Mouse (Mus musculus): ENCODE measurements around the gene Pirb.
"Not testable (repeated sequence)": the region's sequence is repeated elsewhere in the genome, so short reads cannot be mapped to it uniquely, and the experiment has no call there.

Gene Pirb

GRCm38 (mm10) chr7:3720268-3720667, at the start of gene Pirb:
Gene Pirb (minus strand): TSS chr7:3720391.
- not testable (repeated sequence) for DNase-seq (ENCODE audit: low spot score)

GRCm38 (mm10) chr7:3732675-3733074, 12.5 kb upstream of the Pirb start:
- DNase-seq (ENCODE audit: low spot score) = not testable (repeated sequence)

DNA sequence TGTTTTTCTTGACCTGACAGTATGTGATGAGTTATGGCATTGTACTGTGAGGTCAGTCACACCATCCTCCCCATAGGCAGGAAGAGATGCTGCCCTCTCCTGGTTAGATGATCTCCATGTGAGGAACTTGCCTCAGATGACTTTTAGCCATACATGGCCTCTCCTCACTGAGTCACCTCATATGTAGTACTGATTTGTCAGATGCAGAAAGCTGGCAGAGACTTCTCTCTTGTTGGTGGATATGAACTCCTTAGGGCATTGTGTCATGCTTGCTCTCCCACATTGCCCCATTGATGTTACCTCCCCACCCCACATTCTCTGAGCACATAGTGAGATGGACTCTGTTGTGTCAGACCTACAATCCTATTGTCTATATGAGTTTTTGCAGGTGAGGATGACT, 5.3 kb upstream of the Pirb start:
- not testable (repeated sequence) for DNase-seq (ENCODE audit: low spot score)

GRCm38 (mm10) chr7:3715249-3715648, 4.9 kb downstream of the Pirb start:
- DNase-seq (ENCODE audit: low spot score) = no peak

- no peak for DNase-seq (ENCODE audit: low spot score)
Measured at GRCm38 (mm10) chr7:3712264-3712942, 7.8 kb downstream of the Pirb start.

- DNase-seq (ENCODE audit: low spot score) = no peak
Measured at GRCm38 (mm10) chr7:3709000-3709399, 11.2 kb downstream of the Pirb start.

GRCm38 (mm10) chr7:3708447-3708980, 11.7 kb downstream of the Pirb start:
- DNase-seq (ENCODE audit: low spot score) = not testable (repeated sequence)

DNA sequence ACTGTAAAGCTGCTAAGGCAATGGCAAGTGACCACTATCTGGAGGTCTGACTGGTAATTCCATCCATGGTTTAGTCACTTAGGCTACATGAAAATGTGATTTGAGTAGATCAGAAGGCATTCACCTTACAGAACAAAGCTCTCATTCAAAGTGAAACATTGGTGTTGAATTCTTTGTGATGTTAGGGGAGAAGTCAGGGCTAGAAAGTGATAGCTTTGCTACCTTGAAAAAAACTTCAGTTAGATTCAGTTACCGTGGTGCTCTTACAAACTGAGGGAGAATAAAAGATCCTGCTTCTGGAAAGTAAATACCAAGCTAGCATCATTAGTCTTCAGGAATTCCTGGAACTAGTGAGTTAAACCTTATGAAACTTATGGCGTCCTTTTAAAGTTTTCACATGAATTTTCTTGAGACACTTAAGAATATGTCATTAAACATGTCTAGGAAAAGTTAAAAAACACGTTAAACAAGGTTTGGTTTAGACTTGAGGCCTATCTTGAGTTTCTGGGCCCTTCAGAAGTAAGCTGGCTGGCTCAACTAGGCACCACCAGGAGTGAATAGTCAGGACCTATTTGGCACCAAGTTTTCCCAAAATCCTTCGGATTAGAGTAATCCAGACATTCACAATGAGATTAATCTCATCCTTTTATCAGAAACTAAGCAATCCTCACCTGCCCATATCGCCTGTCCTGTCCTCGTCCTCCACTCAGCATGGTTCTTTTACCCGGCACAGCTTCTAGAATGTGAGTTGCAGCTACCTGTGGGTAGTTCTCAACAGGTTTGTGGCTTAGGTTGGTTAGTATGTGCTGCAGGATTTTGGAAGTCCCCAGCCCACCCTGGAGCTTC, 12.4 kb downstream of the Pirb start:
- DNase-seq (ENCODE audit: low spot score) = no peak

GRCm38 (mm10) chr7:3707027-3707426, 13.2 kb downstream of the Pirb start:
- no peak for DNase-seq (ENCODE audit: low spot score)

- DNase-seq (ENCODE audit: low spot score) = no peak
Measured at GRCm38 (mm10) chr7:3706343-3706934, 13.8 kb downstream of the Pirb start.

DNA sequence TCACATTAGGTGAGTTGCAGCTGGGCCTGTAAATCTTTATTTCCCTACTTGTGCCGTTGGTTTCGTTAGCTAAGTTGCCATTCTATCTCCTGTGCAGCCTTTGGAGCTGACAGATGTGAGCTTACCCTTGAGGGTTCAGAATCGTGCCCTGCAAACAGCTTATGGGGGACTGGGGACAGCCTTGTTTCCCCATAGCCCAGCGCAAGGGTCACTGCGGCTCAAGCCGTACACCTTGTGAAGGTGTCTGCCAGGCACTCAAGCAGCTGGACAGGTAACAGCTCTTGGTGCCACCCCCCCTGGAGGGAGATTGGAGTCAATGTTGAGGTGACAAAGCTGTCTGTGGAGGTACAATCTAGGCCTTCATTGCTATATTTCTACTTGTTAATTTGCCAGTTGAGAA, 14.3 kb downstream of the Pirb start:
- no peak for DNase-seq (ENCODE audit: low spot score)

DNA sequence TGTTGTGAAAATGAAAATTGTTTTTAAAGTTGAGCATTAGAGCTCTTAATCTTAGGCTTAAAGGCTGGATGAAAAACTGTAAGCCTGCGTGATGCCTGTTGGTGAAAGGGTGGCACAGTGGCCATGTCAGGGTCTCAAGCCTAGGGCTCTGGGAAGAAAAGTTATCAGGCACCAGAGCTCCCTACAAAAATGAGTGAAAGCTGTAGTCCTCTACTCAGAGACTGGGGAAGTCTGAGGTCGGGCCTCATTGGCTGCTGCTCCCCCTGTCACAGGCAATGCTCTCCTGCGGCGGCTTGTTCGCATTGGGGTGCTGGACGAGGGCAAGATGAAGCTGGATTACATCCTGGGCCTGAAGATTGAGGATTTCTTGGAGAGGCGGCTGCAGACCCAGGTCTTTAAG, 14.7 kb downstream of the Pirb start:
- DNase-seq (ENCODE audit: low spot score) = not testable (repeated sequence)

DNA sequence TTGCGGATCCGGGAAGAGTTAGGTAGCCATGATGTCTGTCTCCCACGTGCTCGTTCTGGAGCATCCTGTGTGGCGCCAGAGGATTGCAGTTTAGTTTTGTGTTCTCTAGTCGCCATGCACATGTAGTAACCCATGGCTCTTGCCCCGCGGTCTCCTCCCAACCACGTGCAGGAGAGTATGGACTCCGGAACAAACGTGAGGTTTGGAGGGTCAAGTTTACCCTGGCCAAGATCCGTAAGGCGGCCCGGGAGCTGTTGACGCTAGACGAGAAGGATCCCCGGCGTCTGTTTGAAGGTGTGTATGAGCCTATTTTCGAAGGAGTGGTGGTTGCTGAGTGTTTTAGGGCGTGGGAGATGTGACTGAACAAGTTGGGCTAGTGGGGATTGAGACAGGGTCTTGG, 15.7 kb downstream of the Pirb start:
- DNase-seq (ENCODE audit: low spot score) = no peak

DNA sequence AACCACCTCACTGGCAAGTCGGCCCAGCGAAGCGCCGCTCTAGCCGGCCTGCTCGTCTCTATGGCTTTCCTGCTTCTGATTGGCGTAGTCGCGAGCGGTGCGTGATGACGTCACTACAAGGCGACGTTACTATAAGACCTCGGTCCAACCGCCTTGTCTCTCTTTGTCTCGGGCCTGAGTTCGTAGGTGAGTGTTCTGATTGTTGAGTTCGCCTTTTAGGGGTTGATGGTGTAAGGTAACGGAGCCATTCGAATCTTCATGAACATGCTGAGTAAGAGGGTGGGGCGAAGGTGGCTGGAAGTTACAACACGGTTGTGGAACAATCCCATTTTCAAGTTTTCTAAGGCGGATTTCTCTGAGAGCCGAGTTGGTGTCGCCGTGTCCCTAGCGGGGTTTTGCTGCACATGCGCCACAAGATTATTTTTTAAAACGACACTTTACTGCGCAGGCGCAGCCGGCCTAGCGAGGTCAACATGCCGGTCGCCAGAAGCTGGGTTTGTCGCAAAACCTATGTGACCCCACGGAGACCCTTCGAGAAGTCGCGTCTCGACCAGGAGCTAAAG, 16.2 kb downstream of the Pirb start, which contains the start of gene Rps9:
TSS of gene Rps9 (plus strand) at position 115 of the 563 bp plus-strand sequence.
- peak; percentile 91 for DNase-seq (ENCODE audit: low spot score)

DNA sequence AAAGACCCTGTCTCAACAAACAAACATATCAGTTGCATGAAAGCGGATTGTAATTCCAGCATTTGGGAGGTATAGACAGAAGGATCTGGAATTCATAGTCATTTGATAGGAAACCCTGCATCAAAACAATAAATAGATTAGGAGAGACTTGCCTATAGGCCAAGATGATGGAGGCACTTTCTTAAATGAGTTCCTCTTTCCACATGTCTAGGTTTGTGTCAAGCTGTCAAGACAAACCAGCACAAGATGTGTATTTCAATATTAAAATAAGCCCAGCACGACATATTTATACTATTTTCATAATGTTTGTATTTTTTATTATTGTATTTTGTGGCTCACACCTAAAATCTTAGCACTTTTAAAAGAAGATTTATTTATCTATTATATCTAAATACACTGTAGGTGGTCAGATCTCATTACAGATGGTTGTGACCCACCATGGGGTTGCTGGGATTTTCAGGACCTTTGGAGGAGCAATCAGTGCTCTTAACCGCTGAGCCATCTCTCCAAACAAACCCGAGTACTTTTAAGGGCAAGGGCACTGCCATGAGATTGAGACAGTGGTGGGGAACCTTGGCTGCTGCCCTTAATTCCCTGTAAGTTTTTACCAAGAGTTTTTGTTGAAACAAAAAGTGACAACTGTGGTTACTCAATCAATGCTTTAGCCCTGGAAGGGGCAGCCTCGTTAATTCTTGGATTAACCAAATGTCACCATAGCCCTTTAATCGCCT, 16.9 kb downstream of the Pirb start:
- DNase-seq (ENCODE audit: low spot score) = no peak

GRCm38 (mm10) chr7:3698471-3698870, 21.7 kb downstream of the Pirb start:
- DNase-seq (ENCODE audit: low spot score) = no peak

DNA sequence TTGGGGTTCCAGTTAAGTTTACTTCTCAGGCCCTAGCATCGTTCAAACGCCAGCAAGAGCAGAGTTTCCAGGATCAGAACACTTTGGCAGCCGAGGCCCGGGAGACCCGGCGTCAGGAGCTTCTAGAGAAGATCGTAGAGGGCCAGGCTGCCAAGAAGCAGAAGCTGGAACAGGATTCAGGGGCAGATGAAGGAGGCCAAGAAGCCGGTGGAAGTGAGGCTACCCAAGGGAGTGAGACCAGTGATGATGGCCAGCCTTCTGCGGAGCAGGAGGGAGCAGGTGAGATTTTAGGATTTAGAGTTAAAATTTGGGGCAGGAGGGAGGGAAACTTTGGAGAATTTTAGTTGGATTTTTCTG, 25.3 kb downstream of the Pirb start:
- DNase-seq (ENCODE audit: low spot score) = not testable (repeated sequence)

DNA sequence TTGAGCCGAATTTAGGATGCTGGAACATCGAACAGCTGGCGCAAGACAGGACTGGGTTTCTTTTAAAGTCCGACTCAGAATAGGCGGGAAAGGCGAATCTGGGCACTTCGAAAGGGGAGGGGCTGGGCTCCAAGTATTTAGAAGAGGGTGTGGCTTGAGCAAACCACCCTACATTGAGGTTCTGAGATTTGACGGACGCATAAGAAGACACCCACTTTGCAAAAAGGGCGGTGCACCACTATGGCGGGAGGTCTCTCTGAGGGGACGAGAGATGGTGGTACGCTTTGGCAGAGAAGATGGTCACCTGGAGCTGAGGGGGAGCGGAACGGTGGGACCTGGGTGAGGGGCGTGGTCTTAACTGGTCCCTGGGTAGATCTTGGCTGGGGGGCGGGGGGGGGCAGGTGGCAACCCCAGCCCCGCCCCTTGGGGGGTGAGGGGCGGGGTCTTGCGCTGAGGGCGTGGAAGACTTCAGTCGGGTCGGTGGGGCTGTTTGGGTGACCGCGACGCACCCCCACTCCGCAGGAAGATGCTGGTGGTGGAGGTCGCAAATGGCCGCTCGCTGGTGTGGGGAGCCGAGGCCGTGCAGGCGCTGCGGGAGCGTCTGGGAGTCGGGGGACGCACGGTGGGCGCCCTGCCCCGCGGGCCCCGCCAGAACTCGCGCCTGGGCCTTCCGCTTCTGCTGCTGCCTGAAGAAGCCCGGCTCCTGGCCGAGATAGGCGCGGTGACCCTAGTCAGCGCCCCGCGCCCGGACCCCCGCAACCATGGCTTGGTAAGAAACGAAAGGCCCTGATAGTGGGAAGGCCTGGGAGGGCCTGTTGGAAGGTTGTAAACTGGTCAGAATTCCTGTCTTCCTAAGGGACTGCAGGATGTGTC, 25.9 kb downstream of the Pirb start:
- DNase-seq (ENCODE audit: low spot score) = peak; percentile 78

DNA sequence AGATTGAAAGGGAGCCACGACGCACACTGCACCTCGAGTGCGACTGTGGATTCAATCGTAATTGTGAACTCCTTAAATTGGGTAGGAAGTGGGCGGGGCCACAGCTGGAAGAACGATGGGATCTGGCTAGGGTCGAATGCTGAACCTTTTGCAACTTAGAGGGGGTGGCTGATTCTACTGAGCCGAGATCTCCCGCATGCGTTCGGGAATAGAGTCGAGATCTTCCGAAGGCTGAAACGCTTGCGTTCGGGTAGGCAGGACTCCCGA, 26.4 kb downstream of the Pirb start:
- DNase-seq (ENCODE audit: low spot score) = no peak

DNA sequence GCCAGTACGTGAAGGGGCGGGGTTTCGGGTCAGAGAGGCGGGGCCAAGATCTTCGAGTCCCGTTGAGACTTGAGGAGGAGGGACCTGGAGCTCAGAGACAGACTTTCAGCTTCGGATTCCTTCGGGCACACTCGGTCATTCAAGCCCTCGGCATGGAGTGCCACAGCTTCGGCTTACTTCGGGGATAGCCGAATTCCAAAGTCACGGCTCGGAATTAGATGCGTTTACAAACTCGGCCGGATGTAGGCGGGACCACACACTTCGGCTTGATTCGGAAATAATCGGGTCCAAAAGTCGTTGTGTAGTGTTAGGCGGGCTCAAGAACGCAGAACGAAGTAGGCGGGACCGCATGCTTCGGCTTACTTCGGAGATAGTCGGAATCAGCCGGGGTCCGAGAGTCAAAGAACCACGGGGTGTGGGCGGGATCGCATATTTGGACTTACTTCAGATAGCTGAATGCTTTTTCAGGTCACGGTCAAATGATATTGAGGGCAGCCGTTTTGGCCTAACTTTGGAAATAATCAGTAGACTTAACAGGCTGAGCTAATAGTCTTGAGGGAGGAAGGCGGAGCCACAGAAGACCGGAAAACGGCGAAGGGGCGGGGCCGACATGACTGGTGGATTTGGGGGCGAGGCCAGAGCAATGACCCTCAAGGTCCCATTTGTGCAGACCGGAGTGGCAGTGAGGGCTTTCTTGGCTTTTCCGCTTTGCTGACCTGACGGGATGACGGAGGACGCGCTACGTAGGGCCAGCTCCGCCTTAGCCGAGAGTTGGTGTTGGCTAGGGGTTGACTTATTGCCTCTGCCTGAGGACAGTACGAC, 27.0 kb downstream of the Pirb start, which contains the start of gene Mboat7:
TSS of gene Mboat7 (minus strand) at position 537 of the 822 bp plus-strand sequence.
- peak; percentile 95 for DNase-seq (ENCODE audit: low spot score)

All from ovary, adult 18-20 months (tissue).